In genomic region chr15:97821983-97822363, GRCm38 (mm10) we compare ENCODE assay signal across 9 mouse cellular contexts. TPM values are rescaled to one million over a fixed set of nuclear protein-coding genes. Genes with fewer than 3 reads are reported as not detected.
A peak's percentile ranks its signal among the peaks of the same experiment; 100 is the strongest.
DNase-seq lines count a peak whose midpoint lies in the region; ATAC-seq and TF ChIP-seq lines count a peak whose summit lies in the region.
"Had no signal": no experiment of that assay in that cellular context is flagged by ENCODE, and none has a peak within 500 bp of the region (broad histone marks: within the 10 kb centered on the region; RNA-seq: fewer than 3 reads in every experiment).

No protein-coding gene starts in this region.

- H3K27me3 ChIP-seq in kidney, embryonic 14.5 days (ENCODE audit: control insufficient read depth, insufficient read depth, low read length), result no peaks in the 10 kb centered on the region
- no peaks in the 10 kb centered on the region for H3K27me3 ChIP-seq in embryonic facial prominence, embryonic 12.5 days
- no peaks in the 10 kb centered on the region for H3K27me3 ChIP-seq in limb, embryonic 14.5 days (ENCODE audit: control insufficient read depth, insufficient read depth, low read length)
- H3K27me3 ChIP-seq in stomach, embryonic 15.5 days (replicated peaks), result no peaks in the 10 kb centered on the region
- H3K27me3 ChIP-seq: midbrain, embryonic 13.5 days had no signal

- H3K27ac ChIP-seq in kidney, embryonic 14.5 days (ENCODE audit: low read depth, low read length), result peak overlapping the region; percentile 72
- H3K27ac ChIP-seq in embryonic facial prominence, embryonic 12.5 days, result 0 out of 2 replicates have a peak overlapping the region, but pooled peaks have one; percentile 54
- H3K27ac ChIP-seq in limb, embryonic 14.5 days (replicated peaks; ENCODE audit: low read depth, low read length), result peak overlapping the region; percentile 52; the same call in 1 of the 2 replicates
- H3K27ac ChIP-seq in stomach, embryonic 15.5 days, result peak overlapping the region; percentile 65
- H3K27ac ChIP-seq: midbrain, embryonic 13.5 days had no signal

- no peak for ATAC-seq in kidney, embryonic 14.5 days (ENCODE audit: low FRiP score, low TSS enrichment)
- no peak for ATAC-seq in embryonic facial prominence, embryonic 12.5 days (ENCODE audit: insufficient number of reproducible peaks, insufficient read depth, low FRiP score, low TSS enrichment)
- ATAC-seq in limb, embryonic 14.5 days (ENCODE audit: low FRiP score, low read depth), result no peak
- no peak for ATAC-seq in stomach, embryonic 15.5 days (ENCODE audit: insufficient read depth, low FRiP score, low read depth)
- ATAC-seq in inflammation-experienced regulatory T-cells, adult 6 months, result no peak
- ATAC-seq in erythroblast, adult 5-6 weeks (replicated peaks; ENCODE audit: low FRiP score, poor library complexity, severe bottlenecking), result no peak
- ATAC-seq: midbrain, embryonic 13.5 days had no signal

- no peak overlapping the region for H3K4me2 ChIP-seq in kidney, embryonic 14.5 days (replicated peaks; ENCODE audit: low read depth, low read length)
- H3K4me2 ChIP-seq in embryonic facial prominence, embryonic 12.5 days (replicated peaks), result no peak overlapping the region
- H3K4me2 ChIP-seq in limb, embryonic 14.5 days (replicated peaks; ENCODE audit: low read depth, low read length, severe bottlenecking), result no peak overlapping the region
- no peak overlapping the region for H3K4me2 ChIP-seq in stomach, embryonic 15.5 days
- H3K4me2 ChIP-seq: midbrain, embryonic 13.5 days had no signal

- 60% methylated on average over 6 of the region's 6 CpGs for WGBS in kidney, embryonic 14.5 days
- 57% methylated on average over 6 of the region's 6 CpGs for WGBS in embryonic facial prominence, embryonic 12.5 days
- WGBS in limb, embryonic 14.5 days, result 59% methylated on average over 6 of the region's 6 CpGs
- 67% methylated on average over 6 of the region's 6 CpGs for WGBS in stomach, embryonic 15.5 days

- H3K36me3 ChIP-seq in kidney, embryonic 14.5 days (ENCODE audit: control insufficient read depth, insufficient read depth, low read length), result peaks cover 8% of the 10 kb centered on the region; the same call in 1 of the 2 replicates
- peaks cover 15% of the 10 kb centered on the region for H3K36me3 ChIP-seq in embryonic facial prominence, embryonic 12.5 days
- H3K36me3 ChIP-seq in limb, embryonic 14.5 days (ENCODE audit: control insufficient read depth, insufficient read depth, low read length), result peaks cover 11% of the 10 kb centered on the region; the same call in 1 of the 2 replicates
- H3K36me3 ChIP-seq in stomach, embryonic 15.5 days, result no peaks in the 10 kb centered on the region

- no peaks in the 10 kb centered on the region for H3K9me3 ChIP-seq in kidney, embryonic 14.5 days (ENCODE audit: control insufficient read depth, low read length)
- H3K9me3 ChIP-seq in embryonic facial prominence, embryonic 12.5 days, result no peaks in the 10 kb centered on the region
- H3K9me3 ChIP-seq in limb, embryonic 14.5 days (ENCODE audit: control insufficient read depth, low read length), result no peaks in the 10 kb centered on the region
- H3K9me3 ChIP-seq in stomach, embryonic 15.5 days, result no peaks in the 10 kb centered on the region
- H3K9me3 ChIP-seq: midbrain, embryonic 13.5 days had no signal

- DNase-seq in kidney, adult 9 months, result no peak
- DNase-seq in limb, embryonic 14.5 days (ENCODE audit: low spot score), result no peak
- no peak for DNase-seq in cerebellum, postnatal 36 days

- H3K4me1 ChIP-seq in kidney, embryonic 14.5 days (ENCODE audit: control insufficient read depth, insufficient read depth, low read length), result peaks cover 56% of the 10 kb centered on the region
- H3K4me1 ChIP-seq in embryonic facial prominence, embryonic 12.5 days, result peaks cover 56% of the 10 kb centered on the region
- H3K4me1 ChIP-seq in limb, embryonic 14.5 days (ENCODE audit: control insufficient read depth, insufficient read depth, low read length), result peaks cover 61% of the 10 kb centered on the region
- peaks cover 58% of the 10 kb centered on the region for H3K4me1 ChIP-seq in stomach, embryonic 15.5 days

- no peak overlapping the region for H3K4me3 ChIP-seq in kidney, embryonic 14.5 days (ENCODE audit: low read length)
- no peak overlapping the region for H3K4me3 ChIP-seq in embryonic facial prominence, embryonic 12.5 days
- no peak overlapping the region for H3K4me3 ChIP-seq in limb, embryonic 14.5 days (replicated peaks; ENCODE audit: low read length)
- no peak overlapping the region for H3K4me3 ChIP-seq in stomach, embryonic 15.5 days (replicated peaks)
- H3K4me3 ChIP-seq: midbrain, embryonic 13.5 days had no signal

- TF ChIP-seq POLR2A in limb, embryonic 14.5 days (IDR thresholded peaks at IDR 0.05; ENCODE audit: borderline replicate concordance, extremely low read depth, insufficient read depth, insufficient read length), result no peak

- H3K9ac ChIP-seq in kidney, embryonic 14.5 days (ENCODE audit: low read depth, low read length), result no peak overlapping the region; the same call in 1 of the 2 replicates
- H3K9ac ChIP-seq in embryonic facial prominence, embryonic 12.5 days, result no peak overlapping the region
- H3K9ac ChIP-seq in limb, embryonic 14.5 days (ENCODE audit: low read depth, low read length, severe bottlenecking), result 0 out of 2 replicates have a peak overlapping the region, but pooled peaks have one; percentile 14
- H3K9ac ChIP-seq in stomach, embryonic 15.5 days, result no peak overlapping the region
- H3K9ac ChIP-seq: midbrain, embryonic 13.5 days had no signal

RNA-seq across cellular contexts. Expression of gene Hdac7, which starts 22.3 kb away (rescaled TPM):
- 32.2 and 34.1 TPM in 2 replicates for polyA plus RNA-seq in kidney, embryonic 14.5 days (2014; fragmentation: Nextera tagmentation; extraction: Ambion mirVana)
- 33.5 and 38.8 TPM in 2 replicates for polyA plus RNA-seq in embryonic facial prominence, embryonic 12.5 days (2016; fragmentation: Nextera tagmentation; extraction: Ambion mirVana)
- polyA plus RNA-seq in limb, embryonic 14.5 days (2012; rRNA removed), result 79.3 and 113 TPM in 2 replicates
- 36.5 and 39.5 TPM in 2 replicates for polyA plus RNA-seq in limb, embryonic 14.5 days (2014; fragmentation: Nextera tagmentation; extraction: Ambion mirVana)
- 22.1 and 23.6 TPM in 2 replicates for polyA plus RNA-seq in stomach, embryonic 15.5 days (2015; fragmentation: Nextera tagmentation; extraction: Ambion mirVana)
- 10 to 100 TPM; 47.2 to 80.6 (median 77.9) TPM for polyA plus RNA-seq in inflammation-experienced regulatory T-cells, adult 6 months (2017; shearing (Covaris generic))
- total RNA-seq in erythroblast, adult 5-6 weeks (2015; ENCODE audit: low replicate concordance), result 3.5 and 7.7 TPM in 2 replicates
- total RNA-seq in erythroblast, adult 5-6 weeks (2017; ENCODE audit: low replicate concordance), result 1.1 and 3.8 TPM in 2 replicates

RNA-seq across cellular contexts. Expression of gene Slc48a1, which starts 43.7 kb away (rescaled TPM):
- polyA plus RNA-seq in kidney, embryonic 14.5 days (2014; fragmentation: Nextera tagmentation; extraction: Ambion mirVana), result 34.4 and 36.1 TPM in 2 replicates
- polyA plus RNA-seq in embryonic facial prominence, embryonic 12.5 days (2016; fragmentation: Nextera tagmentation; extraction: Ambion mirVana), result 29.4 and 32.6 TPM in 2 replicates
- polyA plus RNA-seq in limb, embryonic 14.5 days (2012; rRNA removed), result 23.4 and 29.1 TPM in 2 replicates
- 46.2 and 47.3 TPM in 2 replicates for polyA plus RNA-seq in limb, embryonic 14.5 days (2014; fragmentation: Nextera tagmentation; extraction: Ambion mirVana)
- polyA plus RNA-seq in stomach, embryonic 15.5 days (2015; fragmentation: Nextera tagmentation; extraction: Ambion mirVana), result 29.6 and 41.9 TPM in 2 replicates
- polyA plus RNA-seq in inflammation-experienced regulatory T-cells, adult 6 months (2017; shearing (Covaris generic)), result 10 to 100 TPM; 30.1 to 34.1 (median 30.8) TPM
- total RNA-seq in erythroblast, adult 5-6 weeks (2015; ENCODE audit: low replicate concordance), result 187 and 225 TPM in 2 replicates
- total RNA-seq in erythroblast, adult 5-6 weeks (2017; ENCODE audit: low replicate concordance), result 172 and 185 TPM in 2 replicates

RNA-seq across cellular contexts. Expression of gene Rapgef3, which starts 54.2 kb away (rescaled TPM):
- 11.9 and 15.7 TPM in 2 replicates for polyA plus RNA-seq in kidney, embryonic 14.5 days (2014; fragmentation: Nextera tagmentation; extraction: Ambion mirVana)
- polyA plus RNA-seq in embryonic facial prominence, embryonic 12.5 days (2016; fragmentation: Nextera tagmentation; extraction: Ambion mirVana), result 10.5 and 10.8 TPM in 2 replicates
- 21.7 and 30.9 TPM in 2 replicates for polyA plus RNA-seq in limb, embryonic 14.5 days (2012; rRNA removed)
- polyA plus RNA-seq in limb, embryonic 14.5 days (2014; fragmentation: Nextera tagmentation; extraction: Ambion mirVana), result 8.0 and 8.4 TPM in 2 replicates
- 9.0 and 10.0 TPM in 2 replicates for polyA plus RNA-seq in stomach, embryonic 15.5 days (2015; fragmentation: Nextera tagmentation; extraction: Ambion mirVana)
- polyA plus RNA-seq in inflammation-experienced regulatory T-cells, adult 6 months (2017; shearing (Covaris generic)), result not detected
- not detected in 2 replicates for total RNA-seq in erythroblast, adult 5-6 weeks (2015; ENCODE audit: low replicate concordance)
- total RNA-seq in erythroblast, adult 5-6 weeks (2017; ENCODE audit: low replicate concordance), result 2.3 and 2.6 TPM in 2 replicates
